Mouse (Mus musculus) stomach, adult 2 months (tissue): Measurements from ENCODE around the gene Arhgef1. TPM values are rescaled to one million over a fixed set of nuclear protein-coding genes. Genes with fewer than 3 reads are reported as not detected.

Source experiments
- polyA plus RNA-seq: library from polyadenylated mRNA; depleted of rRNA; stranded (reverse); fragments of >200 nt; gene quantifications from 2 replicates; pipeline ENCODE4 v1.2.3, GENCODE M21; 2012; rRNA removed

Arhgef1 gene
- polyA plus RNA-seq = 90.9 and 91.2 TPM in 2 replicates

DNA sequence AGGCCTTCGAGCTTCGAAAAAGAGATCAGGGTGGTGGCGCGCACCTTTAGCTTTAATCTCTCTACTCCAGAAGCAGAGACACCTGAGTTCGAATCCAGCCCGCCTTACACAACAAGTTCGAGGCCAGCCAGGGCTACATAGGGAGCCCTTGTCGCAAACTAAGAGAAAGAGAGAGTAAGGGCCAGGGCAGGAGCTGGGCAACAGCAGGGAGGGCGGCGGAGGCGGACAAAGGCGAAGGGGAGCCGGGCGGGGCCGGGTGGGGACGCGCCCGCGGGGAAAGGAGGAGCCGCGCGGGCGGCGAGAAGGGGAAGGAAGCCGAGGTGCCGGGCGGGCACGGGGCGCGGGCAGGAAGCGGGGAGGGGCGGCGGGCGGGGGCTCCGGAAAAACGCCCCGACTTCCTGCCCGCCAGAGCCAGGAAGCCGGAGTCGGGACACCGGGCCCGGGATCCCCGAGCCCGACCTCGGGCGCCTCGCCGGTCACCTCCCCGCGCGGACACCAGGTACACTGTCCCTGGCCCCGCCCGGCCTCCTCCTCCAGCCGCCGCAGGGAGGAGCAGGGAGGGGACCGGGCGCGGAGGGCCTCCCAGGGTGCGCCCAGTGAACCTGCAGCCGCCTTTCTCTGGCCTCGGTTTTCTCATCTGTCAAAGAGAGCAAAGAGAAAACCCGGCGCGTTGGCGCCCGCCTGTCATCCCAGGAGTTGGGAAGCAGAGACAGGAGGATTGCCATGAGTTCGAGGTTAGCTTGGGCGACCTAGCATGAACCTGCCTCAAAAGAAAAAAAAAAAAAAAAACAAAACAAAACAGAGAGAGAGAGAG, at the start of gene Arhgef1:
Arhgef1 (plus strand) TSS at position 283 of the 814 bp plus-strand sequence.

DNA sequence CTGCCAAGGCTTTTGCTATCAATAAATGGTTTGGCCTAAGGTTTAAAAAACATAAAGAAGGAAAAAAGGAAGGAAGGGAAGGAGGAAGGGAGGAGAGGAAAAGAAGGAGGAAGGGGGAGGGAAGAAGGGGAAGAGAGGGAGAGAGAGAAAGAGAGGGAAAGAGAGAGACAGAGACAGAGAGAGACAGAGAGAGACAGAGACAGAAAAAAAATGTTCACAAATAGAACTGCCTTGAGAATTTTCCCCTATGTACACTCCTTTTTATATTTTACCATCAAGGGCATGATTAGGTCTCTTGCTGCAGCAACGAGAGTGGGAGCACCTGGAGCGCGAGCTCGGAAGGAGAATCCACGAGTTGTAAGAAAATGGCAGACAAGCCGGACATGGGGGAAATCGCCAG, 40.8 kb upstream of the Arhgef1 start, which contains the start of gene Gm9844:
Gm9844 (plus strand) TSS at position 301 of the 400 bp plus-strand sequence.

DNA sequence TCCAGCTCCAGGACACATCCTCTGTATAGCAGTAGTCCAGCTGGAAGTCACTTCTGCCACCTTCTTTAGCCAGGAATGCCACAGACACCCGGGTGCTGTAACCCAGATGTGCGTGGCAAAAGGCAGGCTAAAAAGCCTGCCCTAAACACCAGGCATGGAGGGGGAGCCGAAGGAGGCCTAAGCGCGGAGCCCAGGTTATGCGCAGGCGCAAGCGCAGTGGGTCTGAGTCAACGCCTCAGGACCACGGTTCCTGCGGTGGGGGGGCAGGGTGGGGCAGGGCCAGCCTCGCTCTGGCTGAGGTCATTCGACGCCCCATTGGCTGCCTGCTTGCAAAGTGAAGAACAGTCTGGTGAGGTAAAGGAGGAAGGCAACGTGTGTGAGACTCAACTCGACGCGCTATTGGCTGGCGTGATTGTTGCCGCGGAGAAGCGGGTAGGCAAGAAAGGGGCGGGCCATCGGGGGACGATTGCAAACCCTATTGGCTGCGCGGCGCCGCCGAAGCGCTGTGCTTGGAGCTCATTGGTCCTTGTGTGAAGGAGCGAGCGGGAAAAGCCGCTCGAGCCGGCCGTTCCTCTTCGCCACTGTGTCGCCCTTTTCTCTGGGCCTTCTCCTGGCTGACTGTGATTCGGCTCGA, 33.1 kb upstream of the Arhgef1 start, which contains the start of the genes Lypd4 and Dmrtc2:
Lypd4 (minus strand) TSS at position 410 of the 634 bp plus-strand sequence.
Dmrtc2 (plus strand) TSS at position 526 of the 634 bp plus-strand sequence.

DNA sequence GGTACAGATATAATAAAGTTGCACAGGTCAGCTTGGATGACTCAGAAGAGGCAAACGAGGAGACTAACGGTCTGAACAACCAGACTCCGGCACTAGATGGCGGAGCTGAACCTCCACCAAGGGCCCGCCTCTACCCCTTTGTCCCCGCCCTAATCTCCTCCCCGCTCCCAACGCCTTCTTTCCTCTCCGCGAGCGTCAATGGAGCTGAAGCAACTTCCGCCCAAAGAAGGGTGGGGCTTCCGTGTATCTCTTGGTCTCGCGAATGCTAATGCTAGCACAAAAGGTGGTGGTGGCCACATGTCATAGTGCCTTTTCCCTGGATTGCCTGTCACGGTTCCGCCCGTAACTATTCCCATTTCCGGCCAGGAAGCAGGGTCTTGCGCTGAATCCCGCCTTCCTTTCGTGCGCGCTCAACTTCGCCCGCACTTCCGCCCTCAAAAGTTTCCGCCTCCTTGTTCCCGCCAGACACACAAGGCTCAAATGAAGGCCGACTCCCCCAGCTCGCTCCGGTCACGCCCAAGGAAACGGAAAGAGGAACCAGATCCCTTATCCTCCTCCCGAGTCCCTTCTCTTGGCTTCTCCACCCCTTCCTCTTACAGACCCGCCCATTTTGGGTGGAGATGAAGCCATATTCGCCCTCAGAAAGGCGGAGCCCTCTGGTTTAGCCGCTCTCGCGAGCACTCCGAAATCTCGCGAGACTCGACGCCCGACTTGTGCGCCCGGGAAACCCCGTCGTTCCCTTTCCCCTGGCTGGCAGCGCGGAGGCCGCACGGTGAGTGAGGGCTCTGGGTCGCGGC, 18.6 kb upstream of the Arhgef1 start, which contains the start of gene Rps19:
Rps19 (plus strand) TSS at position 476 of the 797 bp plus-strand sequence.

DNA sequence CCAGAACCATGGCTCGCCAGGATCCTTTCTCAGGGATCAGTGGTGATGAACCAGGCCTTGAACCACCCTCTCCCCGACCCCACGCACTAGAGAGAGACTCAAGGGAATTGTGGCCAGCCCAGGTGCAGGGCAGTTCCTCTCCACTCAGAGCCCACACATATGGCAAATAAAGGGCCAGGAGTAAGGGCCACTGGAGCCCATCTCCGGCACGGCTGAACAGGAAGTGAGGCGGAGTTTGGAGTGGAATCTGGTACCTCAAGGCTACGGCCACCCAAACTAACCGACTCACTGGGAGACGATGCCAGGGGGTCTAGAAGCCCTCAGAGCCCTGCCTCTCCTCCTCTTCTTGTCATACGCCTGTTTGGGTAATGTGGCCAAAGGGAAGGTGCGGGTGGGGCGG, 5.5 kb upstream of the Arhgef1 start, which contains the start of gene Cd79a:
Cd79a (plus strand) TSS at position 158 of the 400 bp plus-strand sequence.

DNA sequence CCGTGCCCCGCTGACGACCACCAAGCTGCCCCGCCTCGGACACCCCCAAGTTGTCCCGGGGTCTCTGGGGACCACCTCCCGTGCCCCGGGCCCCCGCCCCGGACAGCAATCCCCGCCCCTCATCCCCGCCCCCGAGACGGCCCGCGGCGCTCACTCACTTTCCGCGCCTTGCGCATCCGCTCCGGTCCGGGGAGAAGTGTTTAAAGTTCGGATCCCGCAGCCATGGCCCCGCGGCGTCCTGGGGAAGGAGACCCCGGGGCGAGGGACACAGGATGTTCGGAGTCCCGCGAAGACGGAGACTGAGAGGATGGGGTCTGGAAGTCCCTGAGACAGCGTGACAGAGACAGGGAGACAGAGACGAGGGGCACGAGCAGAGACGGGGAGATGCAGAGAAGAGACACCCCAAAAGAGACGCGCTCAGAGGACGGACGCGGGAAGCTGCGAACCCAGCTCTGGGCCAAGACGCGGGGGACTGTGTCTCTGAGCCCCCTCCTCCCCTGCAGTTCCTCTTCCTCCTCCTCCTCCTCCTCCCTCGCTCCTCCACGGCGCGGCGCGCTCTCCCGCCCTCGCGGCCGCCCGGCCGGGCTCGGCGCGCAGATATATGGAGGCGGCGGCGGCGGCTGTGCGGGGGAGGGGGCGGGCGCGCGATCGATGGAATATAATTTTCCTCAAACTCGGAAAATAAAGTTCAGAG, 41.7 kb downstream of the Arhgef1 start, which contains the start of gene Gm4881:
Gm4881 (minus strand) TSS at position 238 of the 694 bp plus-strand sequence.

DNA sequence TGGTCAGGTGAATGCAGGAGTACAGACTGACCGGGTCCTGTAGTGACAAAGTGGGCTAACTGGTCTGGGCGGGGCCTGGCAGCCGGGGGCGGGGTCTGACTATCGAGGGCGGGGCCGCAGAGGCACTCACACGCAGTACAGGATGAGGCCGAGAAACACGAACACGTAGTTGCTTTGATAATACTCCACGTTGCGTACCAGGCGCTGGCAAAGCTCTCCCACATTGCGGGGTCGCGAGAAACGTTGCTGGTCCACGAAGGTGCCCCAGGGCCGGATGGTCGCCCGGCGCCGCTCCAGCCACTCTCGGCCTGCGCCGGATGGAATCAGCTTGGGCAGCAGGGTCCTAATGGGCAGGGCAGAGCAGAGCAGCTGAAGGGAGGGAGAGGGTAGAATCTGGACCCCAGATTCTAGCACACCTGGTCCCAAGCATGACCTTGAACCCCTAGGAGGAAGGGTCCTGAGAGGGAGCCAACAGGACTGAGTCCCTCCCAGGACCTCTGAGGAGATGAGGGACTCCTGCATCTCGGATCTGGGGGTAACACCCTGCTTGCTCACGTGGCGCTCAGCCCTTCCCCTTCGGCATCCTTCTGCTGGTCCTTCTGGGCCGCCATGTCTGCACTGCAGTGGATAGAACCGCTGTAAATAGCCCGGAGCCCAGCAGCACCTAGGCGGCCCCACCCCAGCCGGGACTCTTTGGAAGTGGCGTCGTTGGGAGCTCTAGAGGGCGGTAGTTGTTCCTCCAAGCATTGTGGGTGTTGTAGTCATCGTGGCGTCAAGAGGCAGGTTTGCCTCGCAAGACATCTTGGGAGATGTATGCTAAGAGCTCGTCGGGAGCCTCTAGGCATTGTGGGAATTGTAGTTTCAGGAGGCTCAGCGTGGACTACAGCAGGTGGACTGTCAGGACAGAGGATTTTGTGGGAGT, 69.5 kb downstream of the Arhgef1 start, which contains the start of gene Rabac1:
Rabac1 (minus strand) TSS at position 783 of the 922 bp plus-strand sequence.

Other genes with a start within 250 kb of the Arhgef1 start
- not detected in 2 replicates for gene Tex101, start 226.2 kb upstream of the Arhgef1 start, polyA plus RNA-seq
- gene BC049730, start 193.7 kb upstream of the Arhgef1 start, polyA plus RNA-seq = not detected in 2 replicates
- gene Gm4763, start 176.0 kb upstream of the Arhgef1 start, polyA plus RNA-seq = not detected in 2 replicates
- gene Cd177, start 142.6 kb upstream of the Arhgef1 start, polyA plus RNA-seq = 2.9 and 3.4 TPM in 2 replicates
- gene Ceacam10, start 125.7 kb upstream of the Arhgef1 start, polyA plus RNA-seq = 3.0 and 3.4 TPM in 2 replicates
- 0.25 and 0.78 TPM in 2 replicates for gene Gm9844, start 40.7 kb upstream of the Arhgef1 start, polyA plus RNA-seq
- gene Lypd4, start 33.0 kb upstream of the Arhgef1 start, polyA plus RNA-seq = not detected in 2 replicates
- not detected in 2 replicates for gene Dmrtc2, start 32.9 kb upstream of the Arhgef1 start, polyA plus RNA-seq
- gene Rps19, start 18.5 kb upstream of the Arhgef1 start, polyA plus RNA-seq = 211 and 227 TPM in 2 replicates
- gene Cd79a, start 5.5 kb upstream of the Arhgef1 start, polyA plus RNA-seq = 0.43 and 0.72 TPM in 2 replicates
- not detected in 2 replicates for gene Gm4881, start 41.6 kb downstream of the Arhgef1 start, polyA plus RNA-seq
- 348 and 466 TPM in 2 replicates for gene Rabac1, start 69.8 kb downstream of the Arhgef1 start, polyA plus RNA-seq
- gene Atp1a3, start 103.0 kb downstream of the Arhgef1 start, polyA plus RNA-seq = 0.75 and 1.8 TPM in 2 replicates
- gene Grik5, start 169.4 kb downstream of the Arhgef1 start, polyA plus RNA-seq = 20.0 and 23.3 TPM in 2 replicates
- gene Zfp574, start 169.7 kb downstream of the Arhgef1 start, polyA plus RNA-seq = 22.3 and 26.9 TPM in 2 replicates